10 mouse cellular contexts compared by ENCODE assay signal in the genomic region with DNA sequence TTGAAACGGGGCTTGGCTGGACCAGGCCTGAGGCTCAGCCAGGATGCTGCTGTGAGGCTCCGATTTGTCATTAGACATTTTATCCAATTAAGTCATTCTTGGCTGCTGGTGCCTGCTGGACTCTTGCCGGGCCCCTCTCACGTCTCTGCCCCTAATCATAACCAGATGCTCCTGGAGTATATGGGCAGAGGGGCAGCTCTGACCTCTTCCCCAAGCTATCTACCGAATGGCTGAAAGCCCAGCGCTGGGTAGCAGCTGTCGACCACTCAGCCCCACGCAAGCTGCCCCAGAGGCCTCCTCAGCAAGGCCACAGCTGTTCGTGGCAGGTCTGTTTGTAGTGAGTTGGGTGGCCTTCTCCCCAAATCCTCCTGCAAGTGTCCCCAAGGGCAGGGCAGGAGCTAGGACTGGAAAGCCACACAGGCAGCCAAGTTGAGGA. TPM values are rescaled to one million over a fixed set of nuclear protein-coding genes. Genes with fewer than 3 reads are reported as not detected.
A peak's percentile ranks its signal among the peaks of the same experiment; 100 is the strongest.
DNase-seq lines count a peak whose midpoint lies in the region; ATAC-seq and TF ChIP-seq lines count a peak whose summit lies in the region.
"Had no signal": no experiment of that assay in that cellular context is flagged by ENCODE, and none has a peak within 500 bp of the region (broad histone marks: within the 10 kb centered on the region; RNA-seq: fewer than 3 reads in every experiment).

No protein-coding gene starts in this region.

- intact Hi-C loops in gastrocnemius, adult 2 months (cut with DNase I), result no loop called here
- intact Hi-C loops in left cerebral cortex, adult 2 months (cut with DNase I), result no loop called here

- WGBS in hindbrain, embryonic 15.5 days, result 39% methylated on average over 9 of the region's 9 CpGs
- WGBS in hindbrain, embryonic 12.5 days, result 48% methylated on average over 9 of the region's 9 CpGs
- WGBS in limb, embryonic 10.5 days, result 23% methylated on average over 9 of the region's 9 CpGs

- H3K4me2 ChIP-seq in hindbrain, embryonic 15.5 days, result no peak overlapping the region
- H3K4me2 ChIP-seq in hindbrain, embryonic 12.5 days (replicated peaks), result no peak overlapping the region
- H3K4me2 ChIP-seq: liver, embryonic 15.5 days had no signal

- H3K4me3 ChIP-seq in hindbrain, embryonic 15.5 days, result no peak overlapping the region
- no peak overlapping the region for H3K4me3 ChIP-seq in hindbrain, embryonic 12.5 days
- no peak overlapping the region; the same call in 1 of the 2 replicates for H3K4me3 ChIP-seq in gastrocnemius, adult 2 months
- peak overlapping the region; percentile 35 for H3K4me3 ChIP-seq in limb, embryonic 10.5 days
- H3K4me3 ChIP-seq in left cerebral cortex, adult 2 months, result no peak overlapping the region
- H3K4me3 ChIP-seq: liver, embryonic 15.5 days had no signal

- ATAC-seq in hindbrain, embryonic 15.5 days (ENCODE audit: low FRiP score, low read depth), result peak; percentile 38; the same call in 1 of the 2 replicates
- ATAC-seq in hindbrain, embryonic 12.5 days (ENCODE audit: low FRiP score), result no peak

- TF ChIP-seq CTCF in gastrocnemius, adult 2 months (IDR thresholded peaks at IDR 0.05), result no peak
- no peak for TF ChIP-seq CTCF in left cerebral cortex, adult 2 months (IDR thresholded peaks at IDR 0.05)

- no peak overlapping the region for H3K9ac ChIP-seq in hindbrain, embryonic 15.5 days
- no peak overlapping the region for H3K9ac ChIP-seq in hindbrain, embryonic 12.5 days
- H3K9ac ChIP-seq: liver, embryonic 15.5 days had no signal

- H3K27me3 ChIP-seq in hindbrain, embryonic 15.5 days, result peaks cover 19% of the 10 kb centered on the region
- H3K27me3 ChIP-seq in hindbrain, embryonic 12.5 days, result peaks cover 25% of the 10 kb centered on the region
- H3K27me3 ChIP-seq in limb, embryonic 10.5 days (ENCODE audit: low read depth, poor library complexity, severe bottlenecking), result peaks cover 37% of the 10 kb centered on the region

- no peaks in the 10 kb centered on the region for H3K9me3 ChIP-seq in hindbrain, embryonic 15.5 days
- H3K9me3 ChIP-seq in hindbrain, embryonic 12.5 days (replicated peaks), result no peaks in the 10 kb centered on the region
- no peaks in the 10 kb centered on the region for H3K9me3 ChIP-seq in limb, embryonic 10.5 days (replicated peaks)
- H3K9me3 ChIP-seq: liver, embryonic 15.5 days had no signal

- H3K36me3 ChIP-seq in hindbrain, embryonic 15.5 days, result no peaks in the 10 kb centered on the region
- no peaks in the 10 kb centered on the region for H3K36me3 ChIP-seq in hindbrain, embryonic 12.5 days
- H3K36me3 ChIP-seq in limb, embryonic 10.5 days, result no peaks in the 10 kb centered on the region
- H3K36me3 ChIP-seq: liver, embryonic 15.5 days had no signal

- no peak overlapping the region for H3K27ac ChIP-seq in hindbrain, embryonic 15.5 days (replicated peaks)
- H3K27ac ChIP-seq in hindbrain, embryonic 12.5 days, result no peak overlapping the region
- H3K27ac ChIP-seq in gastrocnemius, adult 2 months, result peak overlapping the region; percentile 66
- peak overlapping the region; percentile 86 for H3K27ac ChIP-seq in limb, embryonic 10.5 days
- H3K27ac ChIP-seq in left cerebral cortex, adult 2 months, result no peak overlapping the region
- H3K27ac ChIP-seq: liver, embryonic 15.5 days had no signal

- no peaks in the 10 kb centered on the region for H3K4me1 ChIP-seq in hindbrain, embryonic 15.5 days (replicated peaks)
- 0 out of 2 replicates have a peak, but pooled peaks cover 3% of the 10 kb centered on the region for H3K4me1 ChIP-seq in hindbrain, embryonic 12.5 days
- peaks cover 23% of the 10 kb centered on the region for H3K4me1 ChIP-seq in limb, embryonic 10.5 days

- peak; percentile 77 for DNase-seq in NIH3T3 (ENCODE audit: low read depth)
- peak; percentile 80 for DNase-seq in gastrocnemius, adult 2 months
- DNase-seq in limb, embryonic 10.5 days (ENCODE audit: low spot score), result peak; percentile 70
- DNase-seq in right cerebral cortex, adult 18-20 months, result no peak
- no peak for DNase-seq in thymus, adult 18-20 months
- DNase-seq in left cerebral cortex, adult 2 months (ENCODE audit: extremely low spot score in 1 of 2, low spot score in 2 of 2), result no peak
- DNase-seq: kidney, adult 9 months had no signal

RNA-seq across cellular contexts. Expression of a gene that starts 5.7 kb away (rescaled TPM):
- polyA plus RNA-seq in hindbrain, embryonic 15.5 days (2015; fragmentation: Nextera tagmentation; extraction: Ambion mirVana), result 1.4 and 1.5 TPM in 2 replicates
- polyA plus RNA-seq in hindbrain, embryonic 12.5 days (2016; fragmentation: Nextera tagmentation; extraction: Ambion mirVana), result 0.13 and 0.26 TPM in 2 replicates
- total RNA-seq in gastrocnemius, adult 2 months (2021), result 1 to 10 TPM; 3.0 to 3.1 TPM
- not detected in 2 replicates for polyA plus RNA-seq in limb, embryonic 10.5 days (2016; fragmentation: Nextera tagmentation; extraction: Ambion mirVana)
- 10 to 100 TPM; 35.2 to 37.1 TPM for total RNA-seq in left cerebral cortex, adult 2 months (2021)

RNA-seq across cellular contexts. Expression of a gene that starts 15.4 kb away (rescaled TPM):
- 12.9 and 13.7 TPM in 2 replicates for polyA plus RNA-seq in hindbrain, embryonic 15.5 days (2015; fragmentation: Nextera tagmentation; extraction: Ambion mirVana)
- 5.7 and 7.0 TPM in 2 replicates for polyA plus RNA-seq in hindbrain, embryonic 12.5 days (2016; fragmentation: Nextera tagmentation; extraction: Ambion mirVana)
- under 1 TPM; 0.31 to 0.47 TPM for total RNA-seq in gastrocnemius, adult 2 months (2021)
- polyA plus RNA-seq in limb, embryonic 10.5 days (2016; fragmentation: Nextera tagmentation; extraction: Ambion mirVana), result 12.4 and 17.8 TPM in 2 replicates
- total RNA-seq in left cerebral cortex, adult 2 months (2021), result 1 to 10 TPM; 1.2 TPM

RNA-seq across cellular contexts. Expression of a gene that starts 42.3 kb away (rescaled TPM):
- polyA plus RNA-seq in hindbrain, embryonic 15.5 days (2015; fragmentation: Nextera tagmentation; extraction: Ambion mirVana), result 62.2 and 70.1 TPM in 2 replicates
- polyA plus RNA-seq in hindbrain, embryonic 12.5 days (2016; fragmentation: Nextera tagmentation; extraction: Ambion mirVana), result 39.6 and 43.5 TPM in 2 replicates
- total RNA-seq in gastrocnemius, adult 2 months (2021), result 100 to 1,000 TPM; 199 to 214 TPM
- 3.4 and 6.5 TPM in 2 replicates for polyA plus RNA-seq in limb, embryonic 10.5 days (2016; fragmentation: Nextera tagmentation; extraction: Ambion mirVana)
- 100 to 1,000 TPM; 150 to 170 TPM for total RNA-seq in left cerebral cortex, adult 2 months (2021)

RNA-seq across cellular contexts. Expression of a gene that starts 46.0 kb away (rescaled TPM):
- 632 and 657 TPM in 2 replicates for polyA plus RNA-seq in hindbrain, embryonic 15.5 days (2015; fragmentation: Nextera tagmentation; extraction: Ambion mirVana)
- 675 and 726 TPM in 2 replicates for polyA plus RNA-seq in hindbrain, embryonic 12.5 days (2016; fragmentation: Nextera tagmentation; extraction: Ambion mirVana)
- 100 to 1,000 TPM; 404 to 490 TPM for total RNA-seq in gastrocnemius, adult 2 months (2021)
- polyA plus RNA-seq in limb, embryonic 10.5 days (2016; fragmentation: Nextera tagmentation; extraction: Ambion mirVana), result 1,186 and 1,476 TPM in 2 replicates
- 100 to 1,000 TPM; 560 to 591 TPM for total RNA-seq in left cerebral cortex, adult 2 months (2021)

Comparison
In these comparisons a context has a peak if more than half of its experiments do, and no peak if none do; other contexts are left out.
1. H3K27ac ChIP-seq: peak in gastrocnemius, adult 2 months (single experiment) and limb, embryonic 10.5 days (single experiment); none in hindbrain, embryonic 15.5 days (single experiment), hindbrain, embryonic 12.5 days (single experiment) and left cerebral cortex, adult 2 months (single experiment).
2. DNase-seq: peak in NIH3T3 (single experiment), gastrocnemius, adult 2 months (single experiment) and limb, embryonic 10.5 days (single experiment); none in right cerebral cortex, adult 18-20 months (single experiment), thymus, adult 18-20 months (0 of 2) and left cerebral cortex, adult 2 months (0 of 2).